Mouse (Mus musculus): ENCODE results near the gene N4bp1. TPM values are rescaled to one million over a fixed set of nuclear protein-coding genes. Genes with fewer than 3 reads are reported as not detected.

N4bp1 gene
- polyA plus RNA-seq, 1 experiment from 2014 or later = 2.8 TPM

DNA sequence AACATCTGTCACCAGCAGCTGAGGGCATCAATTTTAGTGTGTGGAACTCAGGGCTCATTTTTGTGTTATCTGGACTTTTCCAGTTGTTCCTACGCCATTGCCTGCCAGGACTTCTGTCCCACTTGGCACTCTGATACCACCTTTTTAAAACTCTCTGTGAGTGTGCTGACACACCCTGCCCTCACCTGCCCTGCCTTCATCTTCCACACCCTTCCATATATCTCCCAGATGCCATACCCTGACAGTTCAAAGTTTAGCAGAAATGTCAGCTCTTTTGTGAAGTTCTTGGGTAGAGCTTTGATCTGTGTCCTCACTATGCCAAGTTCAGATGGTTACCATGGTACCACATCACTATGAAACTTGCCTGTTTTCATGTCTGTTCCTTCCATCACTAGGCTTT is 95.5 kb downstream of the N4bp1 start:
- Histone ChIP-seq H3K4me1 (replicated peaks) (peaks cover 9% of the 10 kb centered on the region), H3K27ac (no peak overlapping the region), H3K9me3 (replicated peaks) (no peaks in the 10 kb centered on the region), H3K9ac (no peak overlapping the region), H3K36me3 (no peaks in the 10 kb centered on the region), H3K27me3 (no peaks in the 10 kb centered on the region; the same call in 1 of the 2 replicates), H3K4me3 (replicated peaks) (no peak overlapping the region), H3K4me2 (no peak overlapping the region)
- WGBS (ENCODE audit: insufficient replicate concordance) = 56% methylated on average over 1 of the region's 1 CpGs
- ATAC-seq (ENCODE audit: low read depth) (no peak), DNase-seq (no peak)

- Histone ChIP-seq H3K9ac (no peak overlapping the region), H3K36me3 (no peaks in the 10 kb centered on the region), H3K27me3 (no peaks in the 10 kb centered on the region; the same call in 1 of the 2 replicates), H3K27ac (no peak overlapping the region), H3K4me1 (replicated peaks) (peaks cover 9% of the 10 kb centered on the region), H3K4me3 (replicated peaks) (no peak overlapping the region), H3K9me3 (replicated peaks) (no peaks in the 10 kb centered on the region), H3K4me2 (no peak overlapping the region)
- ATAC-seq (ENCODE audit: low read depth) = no peak
- 72% methylated on average over 12 of the region's 12 CpGs for WGBS (ENCODE audit: insufficient replicate concordance)
- DNase-seq = no peak
Observed at GRCm38 (mm10) chr8:86787891-86788420, 97.1 kb downstream of the N4bp1 start.

GRCm38 (mm10) chr8:86786498-86786897 is 98.6 kb downstream of the N4bp1 start:
- no peak overlapping the region for H3K9ac ChIP-seq
- 24% methylated on average over 5 of the region's 5 CpGs for WGBS (ENCODE audit: insufficient replicate concordance)

GRCm38 (mm10) chr8:86781094-86781493 is 104.0 kb downstream of the N4bp1 start:
- Histone ChIP-seq H3K4me2 (no peak overlapping the region), H3K9me3 (replicated peaks) (no peaks in the 10 kb centered on the region), H3K9ac (no peak overlapping the region), H3K36me3 (no peaks in the 10 kb centered on the region), H3K4me1 (replicated peaks) (no peaks in the 10 kb centered on the region), H3K4me3 (replicated peaks) (no peak overlapping the region), H3K27ac (no peak overlapping the region), H3K27me3 (no peaks in the 10 kb centered on the region)
- WGBS (ENCODE audit: insufficient replicate concordance) = 76% methylated on average over 8 of the region's 8 CpGs
- DNase-seq (no peak), ATAC-seq (ENCODE audit: low read depth) (no peak)

More at GRCm38 (mm10) chr8:86786498-86786897, 98.6 kb downstream of the N4bp1 start:
- H3K4me2 ChIP-seq = no peak overlapping the region
- ATAC-seq (ENCODE audit: low read depth) (no peak), DNase-seq (no peak)
- no peaks in the 10 kb centered on the region for H3K36me3 ChIP-seq
- H3K4me1 ChIP-seq (replicated peaks) = peaks cover 9% of the 10 kb centered on the region
- no peak overlapping the region for H3K4me3 ChIP-seq (replicated peaks)
- H3K27me3 ChIP-seq = no peaks in the 10 kb centered on the region; the same call in 1 of the 2 replicates
- H3K9me3 ChIP-seq (replicated peaks) = no peaks in the 10 kb centered on the region
- no peak overlapping the region for H3K27ac ChIP-seq

GRCm38 (mm10) chr8:86779207-86779606 is 105.9 kb downstream of the N4bp1 start:
- H3K27ac ChIP-seq = no peak overlapping the region
- ATAC-seq (ENCODE audit: low read depth) (no peak), DNase-seq (no peak)
- no peak overlapping the region for H3K9ac ChIP-seq
- no peak overlapping the region for H3K4me3 ChIP-seq (replicated peaks)
- 70% methylated on average over 8 of the region's 8 CpGs for WGBS (ENCODE audit: insufficient replicate concordance)
- H3K9me3 ChIP-seq (replicated peaks) = no peaks in the 10 kb centered on the region
- no peaks in the 10 kb centered on the region for H3K4me1 ChIP-seq (replicated peaks)
- no peaks in the 10 kb centered on the region for H3K36me3 ChIP-seq
- H3K4me2 ChIP-seq = no peak overlapping the region
- no peaks in the 10 kb centered on the region for H3K27me3 ChIP-seq

- DNase-seq = no peak
- H3K9me3 ChIP-seq (replicated peaks) = no peaks in the 10 kb centered on the region
Observed at GRCm38 (mm10) chr8:86769945-86770715, 114.9 kb downstream of the N4bp1 start.

GRCm38 (mm10) chr8:86768499-86768898 is 116.6 kb downstream of the N4bp1 start:
- H3K27ac ChIP-seq = no peak overlapping the region

More at GRCm38 (mm10) chr8:86769945-86770715, 114.9 kb downstream of the N4bp1 start:
- peaks cover 16% of the 10 kb centered on the region for H3K4me1 ChIP-seq (replicated peaks)
- no peak overlapping the region for H3K27ac ChIP-seq
- H3K27me3 ChIP-seq = peaks cover 14% of the 10 kb centered on the region
- 61% methylated on average over 1 of the region's 1 CpGs for WGBS (ENCODE audit: insufficient replicate concordance)
- no peak overlapping the region for H3K4me2 ChIP-seq
- no peak for ATAC-seq (ENCODE audit: low read depth)
- H3K4me3 ChIP-seq (replicated peaks) = no peak overlapping the region
- no peaks in the 10 kb centered on the region for H3K36me3 ChIP-seq
- H3K9ac ChIP-seq = no peak overlapping the region

GRCm38 (mm10) chr8:86766548-86767211 is 118.4 kb downstream of the N4bp1 start:
- Histone ChIP-seq H3K36me3 (no peaks in the 10 kb centered on the region), H3K9me3 (replicated peaks) (no peaks in the 10 kb centered on the region), H3K4me2 (no peak overlapping the region), H3K27ac (no peak overlapping the region), H3K27me3 (peaks cover 32% of the 10 kb centered on the region), H3K4me3 (replicated peaks) (no peak overlapping the region), H3K9ac (no peak overlapping the region), H3K4me1 (replicated peaks) (peaks cover 23% of the 10 kb centered on the region)
- WGBS (ENCODE audit: insufficient replicate concordance) = 82% methylated on average over 9 of the region's 9 CpGs
- ATAC-seq (ENCODE audit: low read depth) (no peak), DNase-seq (no peak)

More at GRCm38 (mm10) chr8:86768499-86768898, 116.6 kb downstream of the N4bp1 start:
- H3K36me3 ChIP-seq = no peaks in the 10 kb centered on the region
- peaks cover 23% of the 10 kb centered on the region for H3K4me1 ChIP-seq (replicated peaks)
- H3K9ac ChIP-seq = no peak overlapping the region
- no peak overlapping the region for H3K4me3 ChIP-seq (replicated peaks)
- WGBS (ENCODE audit: insufficient replicate concordance) = 54% methylated on average over 5 of the region's 5 CpGs
- H3K4me2 ChIP-seq = no peak overlapping the region
- ATAC-seq (ENCODE audit: low read depth) (no peak), DNase-seq (no peak)
- H3K9me3 ChIP-seq (replicated peaks) = no peaks in the 10 kb centered on the region
- peaks cover 19% of the 10 kb centered on the region for H3K27me3 ChIP-seq

- DNase-seq (no peak), ATAC-seq (ENCODE audit: low read depth) (no peak)
- H3K9me3 ChIP-seq (replicated peaks) = no peaks in the 10 kb centered on the region
- no peak overlapping the region for H3K4me3 ChIP-seq (replicated peaks)
- WGBS (ENCODE audit: insufficient replicate concordance) = 81% methylated on average over 8 of the region's 8 CpGs
- peak overlapping the region; percentile 32 for H3K4me2 ChIP-seq
- no peak overlapping the region for H3K27ac ChIP-seq
- peaks cover 23% of the 10 kb centered on the region for H3K4me1 ChIP-seq (replicated peaks)
- H3K27me3 ChIP-seq = peaks cover 27% of the 10 kb centered on the region
- no peaks in the 10 kb centered on the region for H3K36me3 ChIP-seq
- no peak overlapping the region for H3K9ac ChIP-seq
Observed at GRCm38 (mm10) chr8:86765669-86766068, 119.4 kb downstream of the N4bp1 start.

DNA sequence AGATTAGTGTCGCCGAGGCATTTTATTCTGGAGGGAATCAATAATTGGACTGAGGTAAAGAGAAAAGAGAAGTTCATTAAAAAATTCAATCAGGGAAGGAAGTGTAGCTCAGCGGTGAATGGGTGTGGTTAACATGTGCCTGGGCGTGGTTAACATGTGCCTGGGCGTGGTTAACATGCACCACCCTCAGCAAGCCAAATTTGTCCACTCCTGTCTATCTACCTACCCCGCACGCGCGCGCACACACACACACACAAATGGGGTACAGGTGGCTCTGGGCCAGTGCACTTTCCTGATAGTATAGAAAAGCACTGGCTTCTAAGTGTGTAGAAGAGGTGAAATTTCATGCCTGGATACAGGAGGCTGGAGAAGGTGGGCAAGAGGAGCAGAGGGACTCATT is 119.9 kb downstream of the N4bp1 start:
- Histone ChIP-seq H3K9me3 (replicated peaks) (no peaks in the 10 kb centered on the region), H3K36me3 (no peaks in the 10 kb centered on the region), H3K9ac (no peak overlapping the region), H3K27me3 (peaks cover 27% of the 10 kb centered on the region), H3K4me2 (peak overlapping the region; percentile 32), H3K4me3 (replicated peaks) (no peak overlapping the region), H3K4me1 (replicated peaks) (peaks cover 24% of the 10 kb centered on the region), H3K27ac (no peak overlapping the region)
- DNase-seq = peak; percentile 58
- WGBS (ENCODE audit: insufficient replicate concordance) = 43% methylated on average over 10 of the region's 10 CpGs
- peak; percentile 90 for ATAC-seq (ENCODE audit: low read depth)

DNA sequence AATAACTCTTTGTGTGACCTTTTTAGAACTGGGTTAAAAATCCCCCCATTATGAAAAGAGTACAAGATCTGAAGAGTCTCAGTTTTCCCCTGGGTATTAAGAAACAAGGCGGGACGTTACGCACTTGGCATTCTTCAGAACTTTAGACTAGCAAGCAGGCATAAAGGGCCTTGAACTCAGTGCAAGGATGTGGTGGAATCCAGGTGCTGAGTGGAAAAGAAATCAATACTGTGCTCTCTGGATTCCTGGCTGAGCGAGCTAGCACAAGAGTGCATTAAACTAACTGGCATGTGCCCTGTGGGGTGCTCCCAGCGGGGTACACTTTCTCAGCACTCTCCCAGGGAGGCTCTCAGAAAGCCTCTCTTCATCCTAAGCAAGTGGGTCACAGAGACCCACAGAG is 122.3 kb downstream of the N4bp1 start:
- H3K27me3 ChIP-seq = peaks cover 32% of the 10 kb centered on the region
- no peak for DNase-seq
- no peak overlapping the region for H3K27ac ChIP-seq
- H3K4me2 ChIP-seq = no peak overlapping the region
- no peak for ATAC-seq (ENCODE audit: low read depth)
- no peaks in the 10 kb centered on the region for H3K9me3 ChIP-seq (replicated peaks)
- WGBS (ENCODE audit: insufficient replicate concordance) = 69% methylated on average over 5 of the region's 5 CpGs
- H3K4me1 ChIP-seq (replicated peaks) = peaks cover 47% of the 10 kb centered on the region
- no peaks in the 10 kb centered on the region for H3K36me3 ChIP-seq
- H3K9ac ChIP-seq = no peak overlapping the region
- no peak overlapping the region for H3K4me3 ChIP-seq (replicated peaks)
